Mouse (Mus musculus) T-helper 17 cell (primary cell): ENCODE results near the gene Ackr4.

Experiments used
- in situ Hi-C, 2 experiments: fragments of 300-600 bp; cut with MboI, MseI; formaldehyde crosslinking; loops; 1 replicate in 1 of 2; 2 replicates in 1 of 2; pipeline ENCODE4 v1.15.1; 2025; ENCODE audit warnings: high pct_unique_total_duplicates in 2 of 2

Ackr4 gene

GRCm38 (mm10) chr9:104040362-104040761 lies 86.4 kb downstream of the Ackr4 start, which contains the start of gene Gm28305:
Gene Gm28305, plus strand, starts transcription at chr9:104040662.
- in situ Hi-C loops: no loop called here

- in situ Hi-C loops: no loop called here
Measured at GRCm38 (mm10) chr9:104039742-104040141, 87.0 kb downstream of the Ackr4 start.

GRCm38 (mm10) chr9:104039031-104039695 lies 87.6 kb downstream of the Ackr4 start:
- in situ Hi-C loops: no loop called here

- in situ Hi-C loops: no loop called here
Measured at GRCm38 (mm10) chr9:104038266-104038665, 88.5 kb downstream of the Ackr4 start.

GRCm38 (mm10) chr9:104035261-104036015 lies 91.3 kb downstream of the Ackr4 start:
- in situ Hi-C loops: no loop called here

GRCm38 (mm10) chr9:104034718-104035117 lies 92.0 kb downstream of the Ackr4 start:
- in situ Hi-C loops: no loop called here

GRCm38 (mm10) chr9:104034231-104034630 lies 92.5 kb downstream of the Ackr4 start:
- in situ Hi-C loops: no loop called here
